Mouse (Mus musculus) hematopoietic stem cell, adult 5-6 weeks (primary cell): ENCODE measurements at regions not wholly inside any gene's neighbourhood (a gene's known extent, or its start where the extent isn't known, plus 50 kb on each side); places are given as distances from the start of the nearest gene placed in this dataset.

Experiments
- ATAC-seq, 2 experiments: fragments of 125-278 bp in 1 of 2; replicated peaks in 1 of 2; 2 replicates each; pipeline ENCODE4 v1.8.0; 2016 to 2017; ENCODE audit warnings: inconsistent platforms in 2 of 2, mild to moderate bottlenecking in 2 of 2, moderate number of reproducible peaks in 2 of 2, low read depth in 1 of 2, moderate TSS enrichment in 1 of 2; ENCODE audit not compliant: low FRiP score in 2 of 2, poor library complexity in 2 of 2, severe bottlenecking in 2 of 2, insufficient read depth in 1 of 2, low TSS enrichment in 1 of 2

- ATAC-seq = no peak
Measured at GRCm38 (mm10) chr10:124733103-124733502, 656.2 kb downstream of the Slc16a7 start.

- no peak for ATAC-seq
Measured at GRCm38 (mm10) chr10:124732342-124732741, 656.9 kb downstream of the Slc16a7 start.

- no peak for ATAC-seq
Measured at GRCm38 (mm10) chr10:124731219-124731836, 657.9 kb downstream of the Slc16a7 start.

- ATAC-seq = peak in 1 of 2 experiments; percentile 53; a peak in 3 of 4 replicates
Measured at GRCm38 (mm10) chr10:124712647-124713046, 676.6 kb downstream of the Slc16a7 start.

- ATAC-seq = no peak
Measured at GRCm38 (mm10) chr10:124710954-124711353, 678.3 kb downstream of the Slc16a7 start.

GRCm38 (mm10) chr10:124709832-124710231, 679.4 kb downstream of the Slc16a7 start:
- ATAC-seq = no peak

- ATAC-seq = peak; percentile 88 to 90
Measured at GRCm38 (mm10) chr10:124706642-124707041, 682.6 kb downstream of the Slc16a7 start.
